Mouse (Mus musculus) MEL (cell line): ENCODE data around the gene Aunip.

Experiments used
- BHLHE40 ChIP-seq: IDR thresholded peaks from 2 replicates; pipeline ENCODE4 v1.6.1; 2012; ENCODE audit warnings: low read depth, mild to moderate bottlenecking, inconsistent platforms, low read length, improper control_type of control experiment, borderline replicate concordance
- CHD1 ChIP-seq: IDR thresholded peaks from 2 replicates; pipeline ENCODE4 v1.6.1; 2012; ENCODE audit warnings: low read depth, mild to moderate bottlenecking, inconsistent platforms, low read length, improper control_type of control experiment
- CHD2 ChIP-seq: IDR thresholded peaks from 2 replicates; pipeline ENCODE4 v1.6.1; 2011; ENCODE audit warnings: low read length, improper control_type of control experiment
- CTCF ChIP-seq, 3 experiments: IDR thresholded peaks in 2 of 3; conservative IDR thresholded peaks in 1 of 3; 2 replicates each; pipeline ENCODE4 v1.5.1; 2011 to 2012; ENCODE audit warnings: low read length in 3 of 3, low read depth in 2 of 3, mild to moderate bottlenecking in 2 of 3, improper control_type of control experiment in 1 of 3, inconsistent platforms in 1 of 3, mixed read lengths in 1 of 3, moderate library complexity in 1 of 3; ENCODE audit not compliant: control insufficient read depth in 1 of 3, insufficient read depth in 1 of 3, poor library complexity in 1 of 3, severe bottlenecking in 1 of 3
- EP300 ChIP-seq, 2 experiments: IDR thresholded peaks; 2 replicates each; pipeline ENCODE4 v1.6.1; 2011; ENCODE audit warnings: improper control_type of control experiment in 2 of 2, low read length in 2 of 2, low read depth in 1 of 2, mild to moderate bottlenecking in 1 of 2
- HCFC1 ChIP-seq: IDR thresholded peaks from 2 replicates; pipeline ENCODE4 v1.6.1; 2012; ENCODE audit warnings: low read depth, mild to moderate bottlenecking, inconsistent platforms, low read length, improper control_type of control experiment, moderate library complexity
- MAFK ChIP-seq: IDR thresholded peaks from 2 replicates; pipeline ENCODE4 v1.6.1; 2011; ENCODE audit warnings: low read depth, mild to moderate bottlenecking, low read length, improper control_type of control experiment, borderline replicate concordance
- MYC ChIP-seq: IDR thresholded peaks from 2 replicates; pipeline ENCODE4 v1.6.1; 2011; ENCODE audit warnings: low read depth, mild to moderate bottlenecking, low read length, improper control_type of control experiment, moderate library complexity
- NRF1 ChIP-seq: IDR thresholded peaks from 2 replicates; pipeline ENCODE4 v1.6.1; 2014; ENCODE audit warnings: low read depth, mild to moderate bottlenecking, inconsistent platforms, low read length, improper control_type of control experiment, moderate library complexity; ENCODE audit not compliant: poor library complexity, insufficient read depth, severe bottlenecking
- POLR2A ChIP-seq, 2 experiments: IDR thresholded peaks; 2 replicates each; pipeline ENCODE4 v1.6.1; 2011 to 2012; ENCODE audit warnings: low read length in 2 of 2, mild to moderate bottlenecking in 2 of 2, control low read depth in 1 of 2, improper control_type of control experiment in 1 of 2, low read depth in 1 of 2, moderate library complexity in 1 of 2; ENCODE audit not compliant: control insufficient read depth in 1 of 2, insufficient read depth in 1 of 2, poor library complexity in 1 of 2
- TBP ChIP-seq: IDR thresholded peaks from 2 replicates; pipeline ENCODE4 v1.8.0; 2011; ENCODE audit warnings: low read depth, low read length, improper control_type of control experiment
- USF1 ChIP-seq: IDR thresholded peaks from 2 replicates; pipeline ENCODE4 v1.6.1; 2014; ENCODE audit warnings: low read depth, mild to moderate bottlenecking, inconsistent platforms, low read length, improper control_type of control experiment, moderate library complexity
- ZMIZ1 ChIP-seq: IDR thresholded peaks from 2 replicates; pipeline ENCODE4 v1.6.1; 2012; ENCODE audit warnings: low read depth, mild to moderate bottlenecking, inconsistent platforms, low read length, improper control_type of control experiment, moderate library complexity

- no peak for TF ChIP-seq ZMIZ1
- TF ChIP-seq EP300 (IDR thresholded peaks at IDR 0.05; ENCODE audit: low read depth in 1 of 2, low read length in 2 of 2): no peak
- no peak for TF ChIP-seq USF1
- no peak for TF ChIP-seq CTCF (IDR thresholded peaks at IDR 0.05 in 2 of 3, conservative IDR thresholded peaks at IDR 0.05 in 1 of 3; ENCODE audit: control insufficient read depth in 1 of 3, insufficient read depth in 1 of 3, low read depth in 2 of 3, low read length in 3 of 3, poor library complexity in 1 of 3, severe bottlenecking in 1 of 3)
- TF ChIP-seq BHLHE40: no peak
- TF ChIP-seq TBP: no peak
- TF ChIP-seq CHD1: no peak
- no peak for TF ChIP-seq MAFK
- TF ChIP-seq CHD2: no peak
- TF ChIP-seq HCFC1: no peak
- no peak for TF ChIP-seq MYC
- no peak for TF ChIP-seq POLR2A (IDR thresholded peaks at IDR 0.05; ENCODE audit: control insufficient read depth in 1 of 2, insufficient read depth in 1 of 2, low read depth in 1 of 2, low read length in 2 of 2, poor library complexity in 1 of 2)
- TF ChIP-seq NRF1: no peak
These were observed 60.1 kb downstream of the Aunip start for GRCm38 (mm10) chr4:134570704-134571451.
